Mouse (Mus musculus) CH12F3 (cell line): ENCODE data around the gene Gm4907.
"Not testable (repeated sequence)": the region's sequence is repeated elsewhere in the genome, so short reads cannot be mapped to it uniquely, and the experiment has no call there.

Experiments used
- in situ Hi-C: fragments of 300-500 bp; cut with MboI; formaldehyde crosslinking; loops from 2 replicates; pipeline ENCODE4 v1.14.3; 2020; ENCODE audit warnings: low sequenced_read_pairs

Gm4907 gene

DNA sequence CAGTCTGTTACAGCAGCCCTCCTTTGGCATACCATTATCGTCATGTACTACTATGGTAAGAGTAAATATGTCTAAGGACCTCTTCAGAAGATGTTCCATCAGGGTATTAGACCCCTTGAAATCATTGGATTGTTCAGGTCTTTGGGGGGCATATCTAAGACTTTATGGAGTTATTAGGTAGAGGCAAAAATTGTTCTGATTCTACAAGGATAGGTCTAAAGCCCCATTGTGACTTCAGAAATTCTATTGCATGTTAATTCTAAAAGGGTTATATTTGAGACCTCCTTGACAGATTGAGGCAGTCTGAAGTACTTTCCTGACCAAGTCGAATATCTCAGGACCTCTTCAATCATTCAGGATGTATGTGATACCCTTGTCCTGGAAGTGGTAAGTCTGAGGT, at the start of gene Gm4907:
TSS of gene Gm4907 (plus strand) at position 301 of the 400 bp plus-strand sequence.
- in situ Hi-C loops: not testable (repeated sequence)

DNA sequence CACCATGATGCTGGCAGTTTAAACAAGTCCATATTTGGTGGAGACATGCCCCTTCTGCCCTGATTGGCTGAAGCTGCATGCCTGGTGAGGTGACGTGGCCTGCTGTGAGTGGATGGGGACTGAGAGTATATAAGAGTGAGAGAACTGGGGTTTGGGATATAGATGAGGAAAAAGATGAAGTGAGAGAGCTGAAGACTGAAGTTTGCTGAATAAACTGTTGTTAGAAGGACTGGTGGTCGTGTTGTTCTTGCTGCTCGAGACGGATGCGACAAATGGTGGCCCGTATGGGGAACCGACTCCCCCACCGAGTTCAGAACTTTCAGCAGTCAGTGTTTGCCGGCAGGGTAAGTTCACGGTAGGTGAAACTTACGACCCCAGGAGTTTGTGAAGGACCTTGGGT, 48.6 kb upstream of the Gm4907 start:
- in situ Hi-C loops: not testable (repeated sequence)

- in situ Hi-C loops: no loop called here
Measured at GRCm38 (mm10) chrX:23840921-23841320, 41.4 kb upstream of the Gm4907 start.

- in situ Hi-C loops: loop anchor here (25.0 kb wide), 1 partner anchor 108 kb away; no protein-coding TSS in a partner anchor
Measured at GRCm38 (mm10) chrX:23954161-23954560, 71.8 kb downstream of the Gm4907 start.
